Comparison of ENCODE assay signal across 32 mouse cellular contexts in genomic region chr7:54914030-54914429, GRCm38 (mm10).
DNase-seq lines count a peak whose midpoint lies in the region; ATAC-seq and TF ChIP-seq lines count a peak whose summit lies in the region.
"Had no signal": no experiment of that assay in that cellular context is flagged by ENCODE, and none has a peak within 500 bp of the region (broad histone marks: within the 10 kb centered on the region; RNA-seq: fewer than 3 reads in every experiment).

No protein-coding gene starts in this region.

- TF ChIP-seq RAD21 in MEL (IDR thresholded peaks at IDR 0.05; ENCODE audit: low read depth, low read length) = no peak

- TF ChIP-seq EP300 in MEL (IDR thresholded peaks at IDR 0.05; ENCODE audit: low read depth in 1 of 2, low read length in 2 of 2) = no peak; a peak in 2 of 4 replicates

- H3K9ac ChIP-seq in forebrain, embryonic 13.5 days = no peak overlapping the region
- no peak overlapping the region for H3K9ac ChIP-seq in forebrain, embryonic 16.5 days (replicated peaks; ENCODE audit: low read depth, low read length)
- H3K9ac ChIP-seq in lung, embryonic 14.5 days = no peak overlapping the region
- H3K9ac ChIP-seq in MEL (ENCODE audit: control insufficient read depth, low read depth, low read length, poor library complexity, severe bottlenecking) = no peak overlapping the region
- H3K9ac ChIP-seq in kidney, embryonic 16.5 days (replicated peaks; ENCODE audit: low read length) = no peak overlapping the region
- H3K9ac ChIP-seq: embryonic facial prominence, embryonic 12.5 days; heart, embryonic 13.5 days; intestine, embryonic 15.5 days; limb, embryonic 12.5 days; liver, embryonic 15.5 days; lung, embryonic 15.5 days; midbrain, embryonic 12.5 days; neural tube, embryonic 12.5 days had no signal

- no peak for TF ChIP-seq POLR2A in MEL (IDR thresholded peaks at IDR 0.05; ENCODE audit: control insufficient read depth in 1 of 2, insufficient read depth in 1 of 2, low read depth in 1 of 2, low read length in 2 of 2, poor library complexity in 1 of 2)

- no peaks in the 10 kb centered on the region for H3K36me3 ChIP-seq in forebrain, embryonic 13.5 days (ENCODE audit: poor library complexity, severe bottlenecking)
- H3K36me3 ChIP-seq in forebrain, embryonic 16.5 days (ENCODE audit: control insufficient read depth, insufficient read depth) = no peaks in the 10 kb centered on the region
- H3K36me3 ChIP-seq in lung, embryonic 14.5 days (ENCODE audit: insufficient read depth) = no peaks in the 10 kb centered on the region
- H3K36me3 ChIP-seq in MEL (ENCODE audit: control insufficient read depth in 1 of 2, insufficient read depth in 2 of 2, low read length in 2 of 2) = peaks cover 0 to 10% of the 10 kb centered on the region in 2 experiments; a peak in 2 of 4 replicates
- H3K36me3 ChIP-seq in kidney, embryonic 16.5 days (ENCODE audit: insufficient read depth, low read length) = no peaks in the 10 kb centered on the region
- H3K36me3 ChIP-seq: embryonic facial prominence, embryonic 12.5 days; heart, embryonic 13.5 days; hindbrain, embryonic 10.5 days; intestine, embryonic 15.5 days; limb, embryonic 12.5 days; liver, embryonic 15.5 days; lung, embryonic 15.5 days; midbrain, embryonic 12.5 days; neural tube, embryonic 12.5 days had no signal

- no peaks in the 10 kb centered on the region for H3K9me3 ChIP-seq in forebrain, embryonic 13.5 days (replicated peaks)
- no peaks in the 10 kb centered on the region for H3K9me3 ChIP-seq in forebrain, embryonic 16.5 days (ENCODE audit: control insufficient read depth, low read length)
- no peaks in the 10 kb centered on the region for H3K9me3 ChIP-seq in lung, embryonic 14.5 days (ENCODE audit: low read depth, low read length)
- H3K9me3 ChIP-seq in MEL (replicated peaks; ENCODE audit: insufficient read depth, low read length) = no peaks in the 10 kb centered on the region
- H3K9me3 ChIP-seq in kidney, embryonic 16.5 days (ENCODE audit: low read length) = no peaks in the 10 kb centered on the region
- H3K9me3 ChIP-seq: embryonic facial prominence, embryonic 12.5 days; heart, embryonic 13.5 days; hindbrain, embryonic 10.5 days; intestine, embryonic 15.5 days; limb, embryonic 12.5 days; liver, embryonic 15.5 days; lung, embryonic 15.5 days; midbrain, embryonic 12.5 days; neural tube, embryonic 12.5 days had no signal

- WGBS in forebrain, embryonic 13.5 days = 36% methylated on average over 1 of the region's 1 CpGs
- 31% methylated on average over 1 of the region's 1 CpGs for WGBS in forebrain, embryonic 16.5 days
- WGBS in lung, embryonic 14.5 days = 27% methylated on average over 1 of the region's 1 CpGs
- WGBS in kidney, embryonic 16.5 days = 45% methylated on average over 1 of the region's 1 CpGs

- ATAC-seq in forebrain, embryonic 13.5 days = 0 out of 2 replicates have a peak, but pooled peaks have one; percentile 24
- no peak for ATAC-seq in forebrain, embryonic 16.5 days
- no peak for ATAC-seq in lung, embryonic 14.5 days (ENCODE audit: insufficient read depth)
- no peak for ATAC-seq in kidney, embryonic 16.5 days (ENCODE audit: low FRiP score, low TSS enrichment)
- ATAC-seq: activated CD4-positive, CD25-positive, alpha-beta regulatory T cell, adult 4 months; CD4-positive, CD25-positive, alpha-beta regulatory T cell, adult 4 months; hindbrain, postnatal 0 days; intestine, embryonic 15.5 days had no signal

- no peak overlapping the region for H3K4me2 ChIP-seq in forebrain, embryonic 13.5 days
- no peak overlapping the region for H3K4me2 ChIP-seq in forebrain, embryonic 16.5 days (ENCODE audit: low read length)
- H3K4me2 ChIP-seq in lung, embryonic 14.5 days = no peak overlapping the region
- H3K4me2 ChIP-seq in kidney, embryonic 16.5 days (replicated peaks; ENCODE audit: low read depth, low read length) = no peak overlapping the region
- H3K4me2 ChIP-seq: embryonic facial prominence, embryonic 12.5 days; heart, embryonic 13.5 days; intestine, embryonic 15.5 days; limb, embryonic 12.5 days; liver, embryonic 15.5 days; lung, embryonic 15.5 days; midbrain, embryonic 12.5 days; neural tube, embryonic 12.5 days had no signal

- no peak overlapping the region for H3K27ac ChIP-seq in forebrain, embryonic 13.5 days
- no peak overlapping the region for H3K27ac ChIP-seq in forebrain, embryonic 16.5 days (ENCODE audit: low read length)
- H3K27ac ChIP-seq in lung, embryonic 14.5 days (ENCODE audit: low read depth) = no peak overlapping the region
- H3K27ac ChIP-seq in MEL (ENCODE audit: control insufficient read depth, low read depth, low read length) = peak overlapping the region; percentile 41; the same call in 1 of the 2 replicates
- H3K27ac ChIP-seq in kidney, embryonic 16.5 days (ENCODE audit: low read length) = no peak overlapping the region
- H3K27ac ChIP-seq: embryonic facial prominence, embryonic 12.5 days; heart, embryonic 13.5 days; hindbrain, embryonic 10.5 days; hindbrain, postnatal 0 days; intestine, embryonic 15.5 days; kidney, postnatal 0 days; limb, embryonic 12.5 days; liver, embryonic 15.5 days; lung, embryonic 15.5 days; midbrain, embryonic 12.5 days; neural tube, embryonic 12.5 days had no signal

- H3K4me3 ChIP-seq in forebrain, embryonic 13.5 days = no peak overlapping the region
- no peak overlapping the region for H3K4me3 ChIP-seq in forebrain, embryonic 16.5 days (replicated peaks; ENCODE audit: low read length)
- H3K4me3 ChIP-seq in lung, embryonic 14.5 days (ENCODE audit: low read depth, low read length) = no peak overlapping the region
- H3K4me3 ChIP-seq in MEL (ENCODE audit: control insufficient read depth in 1 of 2, insufficient read depth in 1 of 2, low read depth in 2 of 2, low read length in 2 of 2) = no peak overlapping the region
- no peak overlapping the region for H3K4me3 ChIP-seq in kidney, embryonic 16.5 days (ENCODE audit: low read length)
- H3K4me3 ChIP-seq: embryonic facial prominence, embryonic 12.5 days; heart, embryonic 13.5 days; hindbrain, embryonic 10.5 days; intestine, embryonic 15.5 days; limb, embryonic 12.5 days; liver, embryonic 15.5 days; lung, embryonic 15.5 days; midbrain, embryonic 12.5 days; myocyte; neural tube, embryonic 12.5 days had no signal

- no peaks in the 10 kb centered on the region for H3K4me1 ChIP-seq in forebrain, embryonic 13.5 days
- peaks cover 3% of the 10 kb centered on the region; the same call in 1 of the 2 replicates for H3K4me1 ChIP-seq in forebrain, embryonic 16.5 days (replicated peaks; ENCODE audit: control insufficient read depth, insufficient read depth, low read length)
- H3K4me1 ChIP-seq in lung, embryonic 14.5 days (ENCODE audit: insufficient read depth) = no peaks in the 10 kb centered on the region
- H3K4me1 ChIP-seq in MEL (ENCODE audit: control insufficient read depth in 1 of 2, insufficient read depth in 2 of 2, low read length in 2 of 2) = peaks cover 7 to 8% of the 10 kb centered on the region in 2 experiments; a peak in 3 of 4 replicates
- no peaks in the 10 kb centered on the region for H3K4me1 ChIP-seq in kidney, embryonic 16.5 days (ENCODE audit: insufficient read depth, low read length)
- H3K4me1 ChIP-seq: embryonic facial prominence, embryonic 12.5 days; heart, embryonic 13.5 days; hindbrain, embryonic 10.5 days; intestine, embryonic 15.5 days; limb, embryonic 12.5 days; liver, embryonic 15.5 days; lung, embryonic 15.5 days; midbrain, embryonic 12.5 days; neural tube, embryonic 12.5 days had no signal

- H3K27me3 ChIP-seq in forebrain, embryonic 13.5 days = no peaks in the 10 kb centered on the region
- H3K27me3 ChIP-seq in forebrain, embryonic 16.5 days (replicated peaks; ENCODE audit: control insufficient read depth, insufficient read depth, low read length) = no peaks in the 10 kb centered on the region
- no peaks in the 10 kb centered on the region for H3K27me3 ChIP-seq in lung, embryonic 14.5 days (ENCODE audit: insufficient read depth, low read length)
- H3K27me3 ChIP-seq in MEL (ENCODE audit: control insufficient read depth in 1 of 2, insufficient read depth in 2 of 2, low read length in 2 of 2) = no peaks in the 10 kb centered on the region
- no peaks in the 10 kb centered on the region for H3K27me3 ChIP-seq in kidney, embryonic 16.5 days (ENCODE audit: insufficient read depth, low read length)
- H3K27me3 ChIP-seq: embryonic facial prominence, embryonic 12.5 days; heart, embryonic 13.5 days; intestine, embryonic 15.5 days; limb, embryonic 12.5 days; liver, embryonic 15.5 days; lung, embryonic 15.5 days; midbrain, embryonic 12.5 days; neural tube, embryonic 12.5 days had no signal

- no peak for TF ChIP-seq CTCF in lung, embryonic 14.5 days (IDR thresholded peaks at IDR 0.05; ENCODE audit: low read depth)
- TF ChIP-seq CTCF in MEL (IDR thresholded peaks at IDR 0.05 in 2 of 3, conservative IDR thresholded peaks at IDR 0.05 in 1 of 3; ENCODE audit: control insufficient read depth in 1 of 3, insufficient read depth in 1 of 3, low read depth in 2 of 3, low read length in 3 of 3, poor library complexity in 1 of 3, severe bottlenecking in 1 of 3) = no peak

- no peaks in the 10 kb centered on the region for H3K79me2 ChIP-seq in MEL (ENCODE audit: control insufficient read depth, insufficient read depth, low read length, poor library complexity)

- peak; percentile 5 for DNase-seq in lung, embryonic 14.5 days
- DNase-seq in lung, postnatal 14 days = no peak
- DNase-seq in MEL (ENCODE audit: low read depth, low spot score) = peak; percentile 23
- peak; percentile 17 for DNase-seq in brain, adult 2 months (ENCODE audit: low read depth, low spot score)
- DNase-seq: adrenal gland, adult 2 months; adrenal gland, postnatal 36 days; cerebellum, adult 8-10 months; cerebellum, postnatal 25 days; gastrocnemius, postnatal 10 days; heart, postnatal 14 days; kidney, adult 2 months; kidney, postnatal 4 days; lung, postnatal 36 days; right cerebral cortex, postnatal 14 days; thymus, postnatal 4 days had no signal

TF ChIP-seq in MEL, 35 proteins besides CTCF, POLR2A, EP300 and RAD21:
- TF ChIP-seq BHLHE40 (IDR thresholded peaks at IDR 0.05; ENCODE audit: borderline replicate concordance, low read depth, low read length) = no peak
- no peak for TF ChIP-seq GABPA (IDR thresholded peaks at IDR 0.05; ENCODE audit: low read depth, low read length)
- TF ChIP-seq ETS1 (IDR thresholded peaks at IDR 0.05; ENCODE audit: low read depth, low read length) = peak; percentile 14; the same call in 1 of the 2 replicates
- peak; percentile 37; the same call in 1 of the 2 replicates for TF ChIP-seq ZNF384 (IDR thresholded peaks at IDR 0.05; ENCODE audit: low read depth, low read length)
- TF ChIP-seq MYC (IDR thresholded peaks at IDR 0.05; ENCODE audit: low read depth, low read length) = no peak
TF ChIP-seq in MEL: peak in this region for 2.
